Mouse (Mus musculus): Measurements from ENCODE around the gene Ddah1.

GRCm38 (mm10) chr3:145939971-145940370 is 181.5 kb downstream of the Ddah1 start:
- no peak for TF ChIP-seq CTCF (IDR thresholded peaks at IDR 0.05; ENCODE audit: extremely low read depth, insufficient read depth, insufficient read length, insufficient replicate concordance)
- TF ChIP-seq POLR2A (IDR thresholded peaks at IDR 0.05; ENCODE audit: low read depth, low read length), result no peak

Data from spleen, adult 2 months (tissue).